Mouse (Mus musculus) brown adipose tissue, adult 24 weeks (tissue): ENCODE measurements at regions not wholly inside any gene's neighbourhood (a gene's known extent, or its start where the extent isn't known, plus 50 kb on each side); places are given as distances from the start of the nearest gene placed in this dataset.
A peak's percentile ranks its signal among the peaks of the same experiment; 100 is the strongest.

Source experiments
- H3K27ac ChIP-seq: fragments of 200-500 bp; replicated peaks from 2 replicates; pipeline ENCODE4 v1.5.1; 2012; ENCODE audit warnings: low read depth, mild to moderate bottlenecking, low read length
- H3K4me1 ChIP-seq: fragments of 200-500 bp; 2 replicates; pipeline ENCODE4 v1.6.1; 2012; ENCODE audit warnings: low read length, mixed read lengths; ENCODE audit not compliant: control insufficient read depth, insufficient read depth, insufficient read length
- H3K4me3 ChIP-seq: fragments of 200-500 bp; 2 replicates; pipeline ENCODE4 v1.5.1; 2012; ENCODE audit warnings: low read depth, mild to moderate bottlenecking, low read length, moderate library complexity; ENCODE audit not compliant: insufficient read depth

GRCm38 (mm10) chr13:35175587-35175986 lies 148.7 kb upstream of the Eci2 start:
- Histone ChIP-seq H3K4me1 (peaks cover 7% of the 10 kb centered on the region), H3K4me3 (no peak overlapping the region)

GRCm38 (mm10) chr13:35177305-35177704 lies 150.4 kb upstream of the Eci2 start:
- H3K27ac ChIP-seq = no peak overlapping the region
- no peak overlapping the region for H3K4me3 ChIP-seq

More at GRCm38 (mm10) chr13:35175587-35175986, 148.7 kb upstream of the Eci2 start:
- H3K27ac ChIP-seq = no peak overlapping the region

GRCm38 (mm10) chr13:35189028-35189711 lies 162.3 kb upstream of the Eci2 start:
- Histone ChIP-seq H3K4me1 (peaks cover 7% of the 10 kb centered on the region; the same call in 1 of the 2 replicates), H3K27ac (peak overlapping the region; percentile 34; the same call in 1 of the 2 replicates), H3K4me3 (peak overlapping the region; percentile 3; the same call in 1 of the 2 replicates)

More at GRCm38 (mm10) chr13:35177305-35177704, 150.4 kb upstream of the Eci2 start:
- H3K4me1 ChIP-seq = peaks cover 4% of the 10 kb centered on the region

DNA sequence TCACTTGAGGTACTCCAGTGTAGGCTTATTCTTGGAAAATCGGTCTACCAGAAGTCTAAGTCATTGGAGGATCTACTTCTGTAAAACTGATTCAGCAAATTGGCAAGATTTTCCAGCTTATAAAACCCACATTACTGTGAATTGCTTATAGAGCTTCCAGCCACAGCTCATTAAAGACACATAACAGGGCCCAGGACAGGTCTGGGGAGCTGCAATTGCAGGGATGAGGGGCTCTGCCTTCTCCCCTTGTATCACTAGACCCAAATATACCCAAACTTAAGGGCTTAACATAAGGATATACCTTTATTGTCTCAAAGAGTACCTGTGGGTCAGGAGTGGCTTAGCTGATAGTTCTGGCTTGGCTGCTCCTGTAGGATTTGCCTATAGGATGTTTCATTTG lies 175.2 kb upstream of the Eci2 start:
- H3K4me3 ChIP-seq = no peak overlapping the region
- H3K4me1 ChIP-seq = no peaks in the 10 kb centered on the region
- H3K27ac ChIP-seq = no peak overlapping the region

GRCm38 (mm10) chr13:35208319-35208718 lies 181.4 kb upstream of the Eci2 start:
- no peak overlapping the region for H3K27ac ChIP-seq
- no peak overlapping the region for H3K4me3 ChIP-seq
- H3K4me1 ChIP-seq = peaks cover 8% of the 10 kb centered on the region; the same call in 1 of the 2 replicates

- Histone ChIP-seq H3K4me1 (peaks cover 8% of the 10 kb centered on the region; the same call in 1 of the 2 replicates), H3K4me3 (no peak overlapping the region), H3K27ac (peak overlapping the region; percentile 36)
Observed at GRCm38 (mm10) chr13:35209551-35209950, 182.7 kb upstream of the Eci2 start.

DNA sequence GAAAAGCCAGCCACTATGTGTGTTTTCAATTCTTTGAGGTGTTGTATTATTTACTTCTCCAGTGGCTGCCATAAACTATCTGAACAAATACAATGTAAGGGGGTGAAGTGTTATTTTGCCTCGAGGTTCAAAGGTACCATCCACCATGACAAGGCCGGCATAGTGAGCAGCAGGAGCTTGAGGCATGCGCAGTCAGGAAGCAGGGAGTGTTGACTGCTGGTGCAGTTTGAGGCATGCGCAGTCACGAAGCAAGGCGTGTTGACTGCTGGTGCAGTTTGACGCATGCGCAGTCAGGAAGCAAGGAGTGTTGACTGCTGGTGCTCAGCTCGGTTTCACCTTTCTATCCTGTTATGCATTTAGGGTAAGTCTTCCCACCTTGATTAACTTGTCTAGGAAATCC lies 184.9 kb upstream of the Eci2 start:
- H3K4me1 ChIP-seq = peaks cover 8% of the 10 kb centered on the region; the same call in 1 of the 2 replicates
- H3K4me3 ChIP-seq = no peak overlapping the region
- H3K27ac ChIP-seq = no peak overlapping the region

GRCm38 (mm10) chr13:35212276-35212675 lies 185.4 kb upstream of the Eci2 start:
- Histone ChIP-seq H3K4me3 (no peak overlapping the region), H3K4me1 (peaks cover 8% of the 10 kb centered on the region; the same call in 1 of the 2 replicates), H3K27ac (no peak overlapping the region)

DNA sequence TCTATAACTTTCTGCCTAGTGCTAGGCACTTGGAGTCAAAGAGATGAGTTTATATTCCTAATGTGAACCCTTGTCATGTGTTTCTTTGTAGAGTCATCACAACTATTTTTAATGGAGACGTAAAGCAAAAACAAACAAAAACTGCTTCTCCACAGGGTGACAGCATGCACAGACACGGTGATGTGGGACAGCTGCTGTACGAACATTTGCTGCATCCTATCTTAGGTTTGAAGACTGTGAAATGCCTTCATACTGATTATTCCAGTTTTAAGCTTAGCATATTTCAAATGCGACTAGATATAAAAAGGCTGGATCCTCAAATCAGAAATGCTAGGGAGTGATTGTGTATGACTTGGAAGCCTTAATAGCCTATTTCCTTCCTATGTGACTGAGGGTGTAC lies 187.3 kb upstream of the Eci2 start:
- Histone ChIP-seq H3K27ac (no peak overlapping the region), H3K4me3 (no peak overlapping the region), H3K4me1 (peaks cover 5% of the 10 kb centered on the region; the same call in 1 of the 2 replicates)

GRCm38 (mm10) chr13:35226142-35226829 lies 199.4 kb upstream of the Eci2 start:
- Histone ChIP-seq H3K4me3 (no peak overlapping the region), H3K27ac (no peak overlapping the region), H3K4me1 (no peaks in the 10 kb centered on the region)

GRCm38 (mm10) chr13:35226944-35227343 lies 200.0 kb upstream of the Eci2 start:
- Histone ChIP-seq H3K4me3 (no peak overlapping the region), H3K4me1 (no peaks in the 10 kb centered on the region), H3K27ac (no peak overlapping the region)

DNA sequence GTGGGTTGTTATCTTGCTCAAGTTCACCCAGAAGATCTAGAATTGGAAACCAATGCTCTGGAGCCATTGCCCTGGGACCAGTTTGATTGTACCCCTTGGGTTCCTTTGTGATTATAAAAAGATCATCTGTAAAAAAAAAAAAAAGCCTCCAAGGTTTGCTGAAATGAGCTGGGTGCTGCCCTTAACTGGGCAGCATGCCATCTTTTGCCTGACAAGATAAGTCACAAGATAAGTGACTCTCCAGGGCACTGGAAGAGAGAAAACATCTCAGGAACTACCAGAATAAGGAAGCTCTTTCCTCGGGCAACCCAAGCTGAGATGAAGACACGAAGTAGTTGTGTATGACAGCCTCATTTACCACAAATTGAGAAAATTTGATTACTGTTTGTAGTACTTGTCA lies 202.7 kb upstream of the Eci2 start:
- H3K27ac ChIP-seq = no peak overlapping the region
- H3K4me1 ChIP-seq = no peaks in the 10 kb centered on the region
- H3K4me3 ChIP-seq = no peak overlapping the region

GRCm38 (mm10) chr13:35233636-35234035 lies 206.7 kb upstream of the Eci2 start:
- Histone ChIP-seq H3K4me3 (no peak overlapping the region), H3K4me1 (no peaks in the 10 kb centered on the region), H3K27ac (no peak overlapping the region)

GRCm38 (mm10) chr13:35241443-35241842 lies 214.5 kb upstream of the Eci2 start:
- Histone ChIP-seq H3K4me1 (no peaks in the 10 kb centered on the region), H3K4me3 (no peak overlapping the region), H3K27ac (no peak overlapping the region)

GRCm38 (mm10) chr13:35243946-35244345 lies 217.1 kb upstream of the Eci2 start:
- no peaks in the 10 kb centered on the region for H3K4me1 ChIP-seq
- no peak overlapping the region for H3K4me3 ChIP-seq
- no peak overlapping the region for H3K27ac ChIP-seq

DNA sequence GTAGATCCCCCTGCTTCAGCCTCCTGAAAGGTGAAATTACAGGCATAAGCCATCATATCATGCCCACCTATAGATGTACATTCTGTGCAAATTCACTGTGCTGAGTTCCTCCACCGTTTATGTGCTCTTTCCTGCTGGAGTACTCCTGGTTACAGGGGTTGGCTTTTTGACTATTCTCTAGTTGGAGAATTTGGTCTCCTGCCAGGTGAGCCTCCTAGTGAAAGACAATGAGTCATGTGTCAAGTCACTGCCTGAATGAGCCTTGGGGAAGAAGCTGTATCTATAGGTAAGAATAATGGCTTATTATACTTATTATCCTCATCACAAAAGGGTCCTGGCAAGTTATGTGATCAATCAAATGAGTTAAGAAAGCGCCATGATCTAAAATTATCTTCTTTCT lies 230.5 kb upstream of the Eci2 start:
- H3K4me3 ChIP-seq = no peak overlapping the region
- no peak overlapping the region for H3K27ac ChIP-seq
- no peaks in the 10 kb centered on the region for H3K4me1 ChIP-seq
